Mouse (Mus musculus) brain, embryonic 14.5 days (tissue): ENCODE data around the gene Lrig1.

Experiments used
- CTCF ChIP-seq: fragments of 200-500 bp; IDR thresholded peaks from 2 replicates; pipeline ENCODE4 v1.5.1; 2012; ENCODE audit warnings: inconsistent platforms, mild to moderate bottlenecking, moderate library complexity, borderline replicate concordance; ENCODE audit not compliant: insufficient read depth, insufficient read length; ENCODE audit errors: extremely low read depth
- POLR2A ChIP-seq: fragments of 200-500 bp; IDR thresholded peaks from 2 replicates; pipeline ENCODE4 v1.6.1; 2012; ENCODE audit warnings: mild to moderate bottlenecking, inconsistent platforms, borderline replicate concordance; ENCODE audit not compliant: poor library complexity, insufficient read depth, insufficient read length, severe bottlenecking; ENCODE audit errors: extremely low read depth

- TF ChIP-seq CTCF, result no peak
- no peak for TF ChIP-seq POLR2A
Measured at GRCm38 (mm10) chr6:94561346-94561745, 138.6 kb downstream of the Lrig1 start.
